Mouse (Mus musculus) spleen, adult 10 weeks (tissue): ENCODE results near the gene Olfr1085. TPM values are rescaled to one million over a fixed set of nuclear protein-coding genes. Genes with fewer than 3 reads are reported as not detected.

Source experiments
- polyA plus RNA-seq: library from polyadenylated mRNA; stranded (reverse); fragments of 350-450 nt; fragmentation: Illumina TruSeq; extraction: RNeasy Lipid Tissue Mini Kit (QIAGEN cat#74804); gene quantifications from one replicate; pipeline ENCODE4 v1.2.3, GENCODE M21; 2015; ENCODE audit warnings: low replicate concordance; ENCODE audit not compliant: insufficient read depth

The Olfr1085 gene
- not detected for polyA plus RNA-seq

DNA sequence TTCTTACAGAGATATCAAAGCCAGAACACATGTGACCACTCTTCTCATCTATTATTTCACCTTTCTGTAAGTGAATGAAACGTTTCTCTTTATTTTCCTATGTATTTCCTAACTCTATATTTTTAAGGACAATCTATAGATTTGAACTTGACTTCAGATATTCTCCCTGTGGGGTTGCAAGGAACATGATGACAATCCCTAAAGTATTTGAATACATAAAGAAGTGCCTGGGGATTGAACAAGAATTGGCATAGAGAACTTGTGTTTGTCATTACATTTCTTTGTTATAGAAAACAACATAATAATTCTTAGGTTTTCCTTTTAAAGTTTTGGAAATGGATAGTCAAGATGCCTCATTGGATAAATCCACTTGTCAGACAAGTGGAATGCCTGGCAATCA lies at the start of gene Olfr1085:
TSS of gene Olfr1085 (minus strand) at position 101 of the 400 bp plus-strand sequence.

GRCm38 (mm10) chr2:86698295-86698694 lies 36.5 kb upstream of the Olfr1085 start, which contains the start of gene Olfr1087:
TSS of gene Olfr1087 (minus strand) at chr2:86698395.

GRCm38 (mm10) chr2:86679992-86680391 lies 18.2 kb upstream of the Olfr1085 start, which contains the start of gene Olfr1086:
TSS of gene Olfr1086 (minus strand) at chr2:86680092.

DNA sequence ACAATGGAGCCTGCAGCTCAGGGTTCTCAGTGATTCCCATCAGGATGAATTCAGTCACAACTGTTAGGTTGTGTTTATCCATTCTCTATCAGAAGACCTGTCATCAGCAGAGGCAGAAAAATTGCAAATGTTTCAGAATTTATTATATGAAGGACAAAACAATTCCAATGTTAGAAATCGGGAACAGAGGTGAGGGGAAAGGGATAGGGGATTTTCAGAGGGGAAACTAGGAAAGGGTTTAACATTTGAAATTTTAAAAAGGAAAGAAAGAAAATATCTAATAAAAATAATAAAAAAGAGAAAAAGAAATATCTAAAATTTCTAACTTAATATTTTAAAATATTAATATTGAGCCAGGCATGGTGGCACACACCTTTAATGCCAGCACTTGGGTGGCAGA lies 22.2 kb downstream of the Olfr1085 start, which contains the start of gene Olfr1084:
TSS of gene Olfr1084 (minus strand) at position 101 of the 400 bp plus-strand sequence.

Other genes starting within 250 kb of the Olfr1085 start
- gene Olfr1061, start 248.0 kb downstream of the Olfr1085 start, polyA plus RNA-seq, result not detected
- not detected for gene Olfr1062, start 235.3 kb downstream of the Olfr1085 start, polyA plus RNA-seq
- gene Olfr1065, start 211.4 kb downstream of the Olfr1085 start, polyA plus RNA-seq, result not detected
- gene Olfr1066, start 205.8 kb downstream of the Olfr1085 start, polyA plus RNA-seq, result not detected
- gene Olfr228, start 174.6 kb downstream of the Olfr1085 start, polyA plus RNA-seq, result not detected
- not detected for gene Olfr1076, start 153.6 kb downstream of the Olfr1085 start, polyA plus RNA-seq
- gene Olfr1079, start 119.5 kb downstream of the Olfr1085 start, polyA plus RNA-seq, result not detected
- not detected for gene Olfr1080, start 103.8 kb downstream of the Olfr1085 start, polyA plus RNA-seq
- not detected for gene Olfr1082, start 63.1 kb downstream of the Olfr1085 start, polyA plus RNA-seq
- gene Olfr1084, start 22.3 kb downstream of the Olfr1085 start, polyA plus RNA-seq, result not detected
- gene Olfr1086, start 18.1 kb upstream of the Olfr1085 start, polyA plus RNA-seq, result not detected
- not detected for gene Olfr1087, start 36.4 kb upstream of the Olfr1085 start, polyA plus RNA-seq
- not detected for gene Olfr1089, start 71.7 kb upstream of the Olfr1085 start, polyA plus RNA-seq
- not detected for gene Olfr1090, start 97.0 kb upstream of the Olfr1085 start, polyA plus RNA-seq
- not detected for gene Olfr1093, start 120.5 kb upstream of the Olfr1085 start, polyA plus RNA-seq
- gene Olfr141, start 148.0 kb upstream of the Olfr1085 start, polyA plus RNA-seq, result not detected
- gene Olfr1094, start 162.6 kb upstream of the Olfr1085 start, polyA plus RNA-seq, result not detected
- not detected for gene Olfr1095, start 189.7 kb upstream of the Olfr1085 start, polyA plus RNA-seq
- gene Gm13723, start 212.8 kb upstream of the Olfr1085 start, polyA plus RNA-seq, result not detected
- not detected for gene Olfr1097, start 230.2 kb upstream of the Olfr1085 start, polyA plus RNA-seq